Comparison of ENCODE assay signal across 10 mouse cellular contexts in the genomic region with DNA sequence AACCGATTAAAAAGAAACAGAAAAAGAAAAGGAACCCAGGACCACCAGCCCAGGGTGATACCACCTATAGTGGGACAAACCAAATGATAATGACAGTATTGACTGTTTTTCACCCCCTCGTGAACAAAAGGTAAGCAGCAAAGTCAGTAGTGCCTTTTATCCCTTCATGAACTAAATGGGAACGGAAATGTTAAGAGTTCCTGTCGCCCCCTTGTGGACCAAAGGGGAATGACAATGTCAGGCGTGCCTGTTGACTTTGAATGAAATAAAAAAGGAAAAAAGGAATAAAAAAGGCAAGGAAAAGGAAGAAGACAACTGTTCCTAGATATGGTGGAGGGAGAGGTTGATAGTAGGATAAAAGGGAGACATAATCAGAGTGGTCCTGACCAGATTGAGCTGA. TPM values are rescaled to one million over a fixed set of nuclear protein-coding genes. Genes with fewer than 3 reads are reported as not detected.
A peak's percentile ranks its signal among the peaks of the same experiment; 100 is the strongest.
DNase-seq lines count a peak whose midpoint lies in the region; ATAC-seq and TF ChIP-seq lines count a peak whose summit lies in the region.
"Had no signal": no experiment of that assay in that cellular context is flagged by ENCODE, and none has a peak within 500 bp of the region (broad histone marks: within the 10 kb centered on the region; RNA-seq: fewer than 3 reads in every experiment).

No protein-coding gene starts in this region.

- no peak overlapping the region for H3K9ac ChIP-seq in kidney, embryonic 15.5 days

- H3K27me3 ChIP-seq in kidney, adult 2 months (replicated peaks; ENCODE audit: control insufficient read depth, insufficient read depth, low read length) = no peaks in the 10 kb centered on the region
- H3K27me3 ChIP-seq in kidney, embryonic 15.5 days = no peaks in the 10 kb centered on the region

- no peak for ATAC-seq in kidney, embryonic 15.5 days (replicated peaks; ENCODE audit: low FRiP score)

- H3K4me3 ChIP-seq in kidney, adult 2 months (ENCODE audit: insufficient read depth, low read depth, low read length) = no peak overlapping the region
- H3K4me3 ChIP-seq in kidney, embryonic 15.5 days (replicated peaks) = no peak overlapping the region

- H3K4me1 ChIP-seq in kidney, adult 2 months (ENCODE audit: control insufficient read depth, insufficient read depth, low read length) = no peaks in the 10 kb centered on the region
- H3K4me1 ChIP-seq in kidney, embryonic 15.5 days = no peaks in the 10 kb centered on the region

- TF ChIP-seq CTCF in kidney, adult 2 months (conservative IDR thresholded peaks at IDR 0.05; ENCODE audit: insufficient read depth, insufficient read length, low read depth, low read length) = peak; percentile 47

- H3K9me3 ChIP-seq in kidney, embryonic 15.5 days (replicated peaks) = no peaks in the 10 kb centered on the region

- no peak overlapping the region for H3K4me2 ChIP-seq in kidney, embryonic 15.5 days

- no peak for TF ChIP-seq POLR2A in kidney, adult 2 months (IDR thresholded peaks at IDR 0.05; ENCODE audit: low read depth, low read length)

- H3K27ac ChIP-seq in kidney, adult 2 months (ENCODE audit: insufficient read depth, low read depth, low read length) = no peak overlapping the region
- H3K27ac ChIP-seq in kidney, embryonic 15.5 days = no peak overlapping the region

- DNase-seq in adrenal gland, adult (ENCODE audit: inconsistent age in 2 of 2, low spot score in 1 of 2) = peak; percentile 5 to 61
- no peak for DNase-seq in adrenal gland, adult 8-10 months
- peak; percentile 14 for DNase-seq in kidney, adult 2 months
- peak; percentile 46 for DNase-seq in NIH3T3 (ENCODE audit: low read depth)
- DNase-seq in gastrocnemius, postnatal 14 days = peak; percentile 12
- DNase-seq in lung, postnatal 25 days (ENCODE audit: low spot score) = peak; percentile 8
- no peak for DNase-seq in thymus, postnatal 25 days

- intact Hi-C loops in gastrocnemius, postnatal 14 days (cut with DNase I; ENCODE audit: low total_unique reads) = no loop called here

- 25% methylated on average over 5 of the region's 5 CpGs for WGBS in kidney, adult 2 months
- WGBS in kidney, embryonic 15.5 days = 31% methylated on average over 5 of the region's 5 CpGs

- H3K36me3 ChIP-seq in kidney, adult 2 months (ENCODE audit: control insufficient read depth, insufficient read depth, low read length) = no peaks in the 10 kb centered on the region
- H3K36me3 ChIP-seq in kidney, embryonic 15.5 days = no peaks in the 10 kb centered on the region

RNA-seq across cellular contexts. Expression of a gene that starts 6.5 kb away (rescaled TPM):
- not detected for total RNA-seq in adrenal gland, adult 8-10 months (2022)
- not detected in 2 replicates for polyA plus RNA-seq in kidney, adult 2 months (2012; rRNA removed)
- 1.9 and 2.2 TPM in 2 replicates for polyA plus RNA-seq in kidney, embryonic 15.5 days (2015; fragmentation: Nextera tagmentation; extraction: Ambion mirVana)
- not detected for total RNA-seq in gastrocnemius, postnatal 14 days (2021)
- total RNA-seq: common myeloid progenitor, adult 5-6 weeks; layer of hippocampus, adult 18-20 months had no signal

RNA-seq across cellular contexts. Expression of a gene that starts 15.5 kb away (rescaled TPM):
- not detected for total RNA-seq in adrenal gland, adult 8-10 months (2022)
- 1.3 and 1.5 TPM in 2 replicates for polyA plus RNA-seq in kidney, adult 2 months (2012; rRNA removed)
- 0.16 TPM in 1 of 2 replicates, not detected in the other for polyA plus RNA-seq in kidney, embryonic 15.5 days (2015; fragmentation: Nextera tagmentation; extraction: Ambion mirVana)
- not detected for total RNA-seq in gastrocnemius, postnatal 14 days (2021)
- total RNA-seq: common myeloid progenitor, adult 5-6 weeks; layer of hippocampus, adult 18-20 months had no signal

RNA-seq across cellular contexts. Expression of a gene that starts 20.3 kb away (rescaled TPM):
- not detected for total RNA-seq in adrenal gland, adult 8-10 months (2022)
- polyA plus RNA-seq in kidney, adult 2 months (2012; rRNA removed) = not detected in 2 replicates
- not detected in 2 replicates for polyA plus RNA-seq in kidney, embryonic 15.5 days (2015; fragmentation: Nextera tagmentation; extraction: Ambion mirVana)
- not detected for total RNA-seq in gastrocnemius, postnatal 14 days (2021)
- total RNA-seq: common myeloid progenitor, adult 5-6 weeks; layer of hippocampus, adult 18-20 months had no signal

Comparison
In these comparisons a context has a peak if more than half of its experiments do, and no peak if none do; other contexts are left out.
1. DNase-seq: peak in adrenal gland, adult (2 of 2), kidney, adult 2 months (single experiment), NIH3T3 (single experiment), gastrocnemius, postnatal 14 days (single experiment) and lung, postnatal 25 days (single experiment); none in adrenal gland, adult 8-10 months (single experiment) and thymus, postnatal 25 days (single experiment).